Mouse (Mus musculus): ENCODE data around the gene Tor1aip2. TPM values are rescaled to one million over a fixed set of nuclear protein-coding genes. Genes with fewer than 3 reads are reported as not detected.

Gene Tor1aip2
- polyA plus RNA-seq, 2 experiments from 2014 or later = 38.3 to 43.9 TPM

GRCm38 (mm10) chr1:156111728-156112127 is 76.5 kb downstream of the Tor1aip2 start:
- ATAC-seq = no peak

DNA sequence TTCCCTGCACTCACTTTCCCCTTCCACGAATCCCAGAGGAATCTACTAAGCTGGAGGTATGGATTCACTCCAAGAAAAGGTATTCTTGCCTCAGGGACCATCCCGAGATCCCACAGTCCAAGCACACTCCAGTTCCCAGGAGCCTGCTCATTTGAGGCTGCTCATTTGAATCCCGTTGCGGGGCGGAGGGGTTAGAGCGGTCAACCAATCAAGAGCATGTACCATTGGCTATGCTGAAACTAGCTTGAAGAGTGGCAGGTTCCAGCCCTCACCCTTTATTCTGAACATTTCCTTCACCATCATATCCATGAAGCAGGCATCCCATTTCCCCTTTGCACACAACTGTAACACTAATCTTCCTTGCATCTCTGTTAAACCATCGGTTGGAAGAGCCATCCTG is 76.9 kb downstream of the Tor1aip2 start:
- ATAC-seq = no peak

- ATAC-seq = no peak
These were observed 78.8 kb downstream of the Tor1aip2 start for GRCm38 (mm10) chr1:156113884-156114499.

DNA sequence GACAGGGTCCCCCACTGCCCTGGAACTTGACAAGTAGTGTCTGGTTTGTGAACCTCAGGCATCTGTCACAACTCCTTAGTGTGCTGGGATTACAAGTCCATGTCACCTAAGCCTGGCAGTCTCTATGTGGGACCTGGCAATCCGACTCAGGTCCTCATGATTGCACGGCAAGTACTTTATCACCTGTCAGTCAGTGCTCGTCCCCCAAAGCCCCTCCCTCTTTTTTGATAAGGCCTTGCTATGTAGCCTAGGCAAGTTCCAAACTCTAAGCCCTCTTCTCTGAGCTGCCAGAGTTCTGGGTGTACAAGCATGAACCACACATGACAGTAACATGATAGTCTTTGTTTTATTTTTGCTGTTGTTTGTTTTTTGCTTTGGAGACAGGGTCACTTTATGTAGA is 81.6 kb downstream of the Tor1aip2 start:
- ATAC-seq = no peak

Other genes starting within 250 kb of the Tor1aip2 start
- gene Qsox1, start 222.5 kb upstream of the Tor1aip2 start, polyA plus RNA-seq (2017; shearing (Covaris generic)) = 10 to 100 TPM; 38.9 to 83.5 TPM
- 10 to 100 TPM in 1 of 2 experiments, 1 to 10 TPM in 1; 8.1 to 14.1 TPM for gene Cep350, start 62.1 kb upstream of the Tor1aip2 start, polyA plus RNA-seq (2017; shearing (Covaris generic))
- 100 to 1,000 TPM in 1 of 2 experiments, 10 to 100 TPM in 1; 86.3 to 108 TPM for gene Tor1aip1, start 1.1 kb downstream of the Tor1aip2 start, polyA plus RNA-seq (2017; shearing (Covaris generic))
- not detected for gene Fam163a, start 169.6 kb downstream of the Tor1aip2 start, polyA plus RNA-seq (2017; shearing (Covaris generic))